In genomic region chr1:88474598-88474997, GRCm38 (mm10) we compare ENCODE assay signal across 8 mouse cellular contexts. TPM values are rescaled to one million over a fixed set of nuclear protein-coding genes. Genes with fewer than 3 reads are reported as not detected.
A peak's percentile ranks its signal among the peaks of the same experiment; 100 is the strongest.
DNase-seq lines count a peak whose midpoint lies in the region; ATAC-seq lines count a peak whose summit lies in the region.

No protein-coding gene starts in this region.

- no peaks in the 10 kb centered on the region for H3K27me3 ChIP-seq in liver, embryonic 11.5 days (replicated peaks; ENCODE audit: control insufficient read depth, insufficient read depth, low read length)
- H3K27me3 ChIP-seq in intestine, embryonic 15.5 days (replicated peaks), result no peaks in the 10 kb centered on the region
- H3K27me3 ChIP-seq in forebrain, embryonic 12.5 days, result peaks cover 3% of the 10 kb centered on the region; the same call in 1 of the 2 replicates

- H3K9ac ChIP-seq in liver, embryonic 11.5 days (ENCODE audit: low read depth, low read length), result no peak overlapping the region
- no peak overlapping the region for H3K9ac ChIP-seq in intestine, embryonic 15.5 days
- H3K9ac ChIP-seq in forebrain, embryonic 12.5 days, result no peak overlapping the region

- no peak overlapping the region for H3K4me3 ChIP-seq in liver, embryonic 11.5 days (ENCODE audit: low read depth, low read length)
- no peak overlapping the region for H3K4me3 ChIP-seq in intestine, embryonic 15.5 days (replicated peaks)
- no peak overlapping the region for H3K4me3 ChIP-seq in forebrain, embryonic 12.5 days (replicated peaks)

- peaks cover 23% of the 10 kb centered on the region for H3K4me1 ChIP-seq in liver, embryonic 11.5 days (replicated peaks; ENCODE audit: control insufficient read depth, insufficient read depth, low read length)
- H3K4me1 ChIP-seq in intestine, embryonic 15.5 days (replicated peaks), result peaks cover 28% of the 10 kb centered on the region
- H3K4me1 ChIP-seq in forebrain, embryonic 12.5 days, result peaks cover 19% of the 10 kb centered on the region

- no peaks in the 10 kb centered on the region for H3K9me3 ChIP-seq in liver, embryonic 11.5 days (ENCODE audit: control insufficient read depth, low read length)
- H3K9me3 ChIP-seq in intestine, embryonic 15.5 days, result no peaks in the 10 kb centered on the region
- H3K9me3 ChIP-seq in forebrain, embryonic 12.5 days, result no peaks in the 10 kb centered on the region

- 29% methylated on average over 7 of the region's 7 CpGs for WGBS in liver, embryonic 11.5 days
- 19% methylated on average over 7 of the region's 7 CpGs for WGBS in intestine, embryonic 15.5 days
- WGBS in forebrain, embryonic 12.5 days, result 79% methylated on average over 7 of the region's 7 CpGs

- ATAC-seq in liver, embryonic 11.5 days (replicated peaks; ENCODE audit: low FRiP score), result 0 out of 2 replicates have a peak, but pooled peaks have one; percentile 21
- ATAC-seq in intestine, embryonic 15.5 days, result peak; percentile 69
- no peak for ATAC-seq in forebrain, embryonic 12.5 days (ENCODE audit: low FRiP score)

- H3K4me2 ChIP-seq in liver, embryonic 11.5 days, result no peak overlapping the region
- no peak overlapping the region for H3K4me2 ChIP-seq in intestine, embryonic 15.5 days (replicated peaks)
- H3K4me2 ChIP-seq in forebrain, embryonic 12.5 days, result no peak overlapping the region

- DNase-seq in liver, embryonic 11.5 days (ENCODE audit: low spot score), result no peak
- no peak for DNase-seq in liver
- DNase-seq in gastrocnemius, adult 18-20 months (ENCODE audit: low spot score), result peak; percentile 45
- DNase-seq in lung, postnatal 14 days, result peak; percentile 64
- DNase-seq in cerebellum, adult 11-12 months, result no peak
- DNase-seq in left cerebral cortex, adult 9 months (ENCODE audit: low spot score in 2 of 2), result no peak

- H3K27ac ChIP-seq in liver, embryonic 11.5 days (ENCODE audit: low read depth, low read length), result no peak overlapping the region
- H3K27ac ChIP-seq in intestine, embryonic 15.5 days, result peak overlapping the region; percentile 63
- H3K27ac ChIP-seq in forebrain, embryonic 12.5 days, result no peak overlapping the region

- no peaks in the 10 kb centered on the region for H3K36me3 ChIP-seq in liver, embryonic 11.5 days (ENCODE audit: control insufficient read depth, insufficient read depth, low read length)
- no peaks in the 10 kb centered on the region for H3K36me3 ChIP-seq in intestine, embryonic 15.5 days
- H3K36me3 ChIP-seq in forebrain, embryonic 12.5 days (replicated peaks), result no peaks in the 10 kb centered on the region

RNA-seq across cellular contexts. Expression of gene Glrp1, which starts 35.3 kb away (rescaled TPM):
- 0.08 TPM in 1 of 2 replicates, not detected in the other for polyA plus RNA-seq in liver, embryonic 11.5 days (2014; fragmentation: Nextera tagmentation; extraction: Ambion mirVana)
- total RNA-seq in gastrocnemius, adult 18-20 months (2021), result not detected
- not detected in 2 replicates for polyA plus RNA-seq in intestine, embryonic 15.5 days (2015; fragmentation: Nextera tagmentation; extraction: Ambion mirVana)
- polyA plus RNA-seq in forebrain, embryonic 12.5 days (2016; fragmentation: Nextera tagmentation; extraction: Ambion mirVana), result not detected in 2 replicates

Comparison
In these comparisons a context has a peak if more than half of its experiments do, and no peak if none do; other contexts are left out.
1. DNase-seq: peak in gastrocnemius, adult 18-20 months (single experiment) and lung, postnatal 14 days (single experiment); none in liver, embryonic 11.5 days (single experiment), liver (single experiment), cerebellum, adult 11-12 months (single experiment) and left cerebral cortex, adult 9 months (0 of 2).